Mouse (Mus musculus): Measurements from ENCODE around the gene Olfr135.

- TF ChIP-seq CTCF (IDR thresholded peaks at IDR 0.05; ENCODE audit: low read depth) (no peak), EP300 (IDR thresholded peaks at IDR 0.05; ENCODE audit: low read depth) (no peak)
Measured at GRCm38 (mm10) chr17:38204035-38204434, at the start of gene Olfr135.
